Mouse (Mus musculus) kidney, adult 18-20 months (tissue): ENCODE measurements around the gene Itgbl1.

ENCODE experiments used
- DNase-seq: peaks from one replicate; pipeline ENCODE4 v3.0.0; 2021

Gene Itgbl1

DNA sequence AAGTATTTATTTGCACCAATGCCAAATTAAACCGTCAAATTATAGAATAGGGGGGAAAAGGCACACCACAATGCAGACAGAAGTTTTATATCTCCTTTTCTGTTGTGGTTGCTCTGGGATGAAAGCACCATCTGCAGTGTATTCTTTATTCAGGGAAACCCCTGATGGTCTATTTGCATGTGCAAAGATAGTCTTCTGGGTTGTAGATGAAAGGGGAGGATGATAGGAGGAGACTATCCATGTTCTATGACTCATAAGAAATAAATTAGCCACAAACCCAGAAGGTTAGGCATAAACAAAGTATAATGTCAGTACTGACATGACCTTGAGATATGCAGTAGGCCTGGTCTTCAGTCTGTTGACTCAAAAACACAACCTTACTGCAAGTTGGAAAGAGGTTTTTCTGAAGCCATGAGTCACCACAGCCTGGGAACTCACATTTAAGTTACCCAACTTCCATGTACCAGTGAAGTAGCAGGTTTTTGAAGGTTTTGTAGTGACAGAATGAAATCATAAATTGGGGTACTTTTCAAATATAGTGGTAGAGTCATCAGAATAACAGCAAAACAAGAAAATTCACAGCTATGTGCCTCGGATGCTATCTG, 330.9 kb downstream of the Itgbl1 start:
- DNase-seq: no peak
